Mouse (Mus musculus): ENCODE measurements around the gene Ahsg. TPM values are rescaled to one million over a fixed set of nuclear protein-coding genes. Genes with fewer than 3 reads are reported as not detected.

Gene Ahsg
- polyA plus RNA-seq, 1 experiment from 2014 or later, result not detected

GRCm38 (mm10) chr16:22896618-22897017 is 5.5 kb downstream of the Ahsg start:
- Histone ChIP-seq H3K9me3 (ENCODE audit: control insufficient read depth, low read length) (no peaks in the 10 kb centered on the region), H3K27ac (replicated peaks; ENCODE audit: low read depth, low read length) (no peak overlapping the region), H3K4me1 (ENCODE audit: control insufficient read depth, insufficient read depth, low read length) (no peaks in the 10 kb centered on the region), H3K9ac (replicated peaks; ENCODE audit: low read length) (no peak overlapping the region), H3K36me3 (ENCODE audit: control insufficient read depth, insufficient read depth, low read length) (no peaks in the 10 kb centered on the region), H3K4me3 (replicated peaks; ENCODE audit: low read depth, low read length) (no peak overlapping the region), H3K4me2 (ENCODE audit: low read length) (no peak overlapping the region), H3K27me3 (ENCODE audit: control insufficient read depth, insufficient read depth, low read length) (no peaks in the 10 kb centered on the region)
- DNase-seq (no peak), ATAC-seq (ENCODE audit: low FRiP score, low TSS enrichment) (no peak)
- 65% methylated on average over 2 of the region's 2 CpGs for WGBS

GRCm38 (mm10) chr16:22899346-22899745 is 8.3 kb downstream of the Ahsg start:
- Histone ChIP-seq H3K27ac (replicated peaks; ENCODE audit: low read depth, low read length) (no peak overlapping the region), H3K27me3 (ENCODE audit: control insufficient read depth, insufficient read depth, low read length) (no peaks in the 10 kb centered on the region), H3K4me3 (replicated peaks; ENCODE audit: low read depth, low read length) (no peak overlapping the region), H3K4me2 (ENCODE audit: low read length) (no peak overlapping the region), H3K36me3 (ENCODE audit: control insufficient read depth, insufficient read depth, low read length) (no peaks in the 10 kb centered on the region), H3K9ac (replicated peaks; ENCODE audit: low read length) (no peak overlapping the region), H3K9me3 (ENCODE audit: control insufficient read depth, low read length) (no peaks in the 10 kb centered on the region), H3K4me1 (ENCODE audit: control insufficient read depth, insufficient read depth, low read length) (no peaks in the 10 kb centered on the region)
- 62% methylated on average over 5 of the region's 5 CpGs for WGBS
- ATAC-seq (ENCODE audit: low FRiP score, low TSS enrichment), result no peak
- DNase-seq, result no peak

- Histone ChIP-seq H3K9ac (replicated peaks; ENCODE audit: low read length) (no peak overlapping the region), H3K36me3 (ENCODE audit: control insufficient read depth, insufficient read depth, low read length) (no peaks in the 10 kb centered on the region), H3K4me3 (replicated peaks; ENCODE audit: low read depth, low read length) (no peak overlapping the region), H3K27me3 (ENCODE audit: control insufficient read depth, insufficient read depth, low read length) (no peaks in the 10 kb centered on the region), H3K27ac (replicated peaks; ENCODE audit: low read depth, low read length) (no peak overlapping the region), H3K4me2 (ENCODE audit: low read length) (no peak overlapping the region), H3K9me3 (ENCODE audit: control insufficient read depth, low read length) (no peaks in the 10 kb centered on the region), H3K4me1 (ENCODE audit: control insufficient read depth, insufficient read depth, low read length) (no peaks in the 10 kb centered on the region)
- WGBS, result 87% methylated on average over 10 of the region's 10 CpGs
- DNase-seq (no peak), ATAC-seq (ENCODE audit: low FRiP score, low TSS enrichment) (no peak)
Measured at GRCm38 (mm10) chr16:22899866-22900570, 8.9 kb downstream of the Ahsg start.

- ATAC-seq (ENCODE audit: low FRiP score, low TSS enrichment) (no peak), DNase-seq (no peak)
- Histone ChIP-seq H3K4me3 (replicated peaks; ENCODE audit: low read depth, low read length) (no peak overlapping the region), H3K9ac (replicated peaks; ENCODE audit: low read length) (no peak overlapping the region), H3K27ac (replicated peaks; ENCODE audit: low read depth, low read length) (no peak overlapping the region), H3K4me1 (ENCODE audit: control insufficient read depth, insufficient read depth, low read length) (no peaks in the 10 kb centered on the region), H3K9me3 (ENCODE audit: control insufficient read depth, low read length) (no peaks in the 10 kb centered on the region), H3K27me3 (ENCODE audit: control insufficient read depth, insufficient read depth, low read length) (no peaks in the 10 kb centered on the region), H3K36me3 (ENCODE audit: control insufficient read depth, insufficient read depth, low read length) (no peaks in the 10 kb centered on the region), H3K4me2 (ENCODE audit: low read length) (no peak overlapping the region)
- WGBS, result 91% methylated on average over 3 of the region's 3 CpGs
Measured at GRCm38 (mm10) chr16:22901326-22901725, 10.2 kb downstream of the Ahsg start.

GRCm38 (mm10) chr16:22909290-22909689 is 18.2 kb downstream of the Ahsg start:
- ATAC-seq (ENCODE audit: low FRiP score, low TSS enrichment) (no peak), DNase-seq (no peak)
- Histone ChIP-seq H3K27ac (replicated peaks; ENCODE audit: low read depth, low read length) (no peak overlapping the region), H3K9ac (replicated peaks; ENCODE audit: low read length) (no peak overlapping the region), H3K27me3 (ENCODE audit: control insufficient read depth, insufficient read depth, low read length) (no peaks in the 10 kb centered on the region), H3K4me2 (ENCODE audit: low read length) (no peak overlapping the region), H3K36me3 (ENCODE audit: control insufficient read depth, insufficient read depth, low read length) (no peaks in the 10 kb centered on the region), H3K9me3 (ENCODE audit: control insufficient read depth, low read length) (no peaks in the 10 kb centered on the region), H3K4me3 (replicated peaks; ENCODE audit: low read depth, low read length) (no peak overlapping the region), H3K4me1 (ENCODE audit: control insufficient read depth, insufficient read depth, low read length) (no peaks in the 10 kb centered on the region)
- WGBS, result 92% methylated on average over 6 of the region's 6 CpGs

GRCm38 (mm10) chr16:22911986-22912385 is 20.9 kb downstream of the Ahsg start:
- Histone ChIP-seq H3K9ac (replicated peaks; ENCODE audit: low read length) (no peak overlapping the region), H3K4me2 (ENCODE audit: low read length) (no peak overlapping the region), H3K4me1 (ENCODE audit: control insufficient read depth, insufficient read depth, low read length) (no peaks in the 10 kb centered on the region), H3K27me3 (ENCODE audit: control insufficient read depth, insufficient read depth, low read length) (no peaks in the 10 kb centered on the region), H3K36me3 (ENCODE audit: control insufficient read depth, insufficient read depth, low read length) (no peaks in the 10 kb centered on the region), H3K4me3 (replicated peaks; ENCODE audit: low read depth, low read length) (no peak overlapping the region), H3K9me3 (ENCODE audit: control insufficient read depth, low read length) (no peaks in the 10 kb centered on the region), H3K27ac (replicated peaks; ENCODE audit: low read depth, low read length) (no peak overlapping the region)
- 81% methylated on average over 3 of the region's 3 CpGs for WGBS
- ATAC-seq (ENCODE audit: low FRiP score, low TSS enrichment) (no peak), DNase-seq (no peak)

GRCm38 (mm10) chr16:22912886-22913285 is 21.8 kb downstream of the Ahsg start:
- DNase-seq (no peak), ATAC-seq (ENCODE audit: low FRiP score, low TSS enrichment) (no peak)
- Histone ChIP-seq H3K4me2 (ENCODE audit: low read length) (no peak overlapping the region), H3K9me3 (ENCODE audit: control insufficient read depth, low read length) (no peaks in the 10 kb centered on the region), H3K9ac (replicated peaks; ENCODE audit: low read length) (no peak overlapping the region), H3K27ac (replicated peaks; ENCODE audit: low read depth, low read length) (no peak overlapping the region), H3K4me1 (ENCODE audit: control insufficient read depth, insufficient read depth, low read length) (no peaks in the 10 kb centered on the region), H3K4me3 (replicated peaks; ENCODE audit: low read depth, low read length) (no peak overlapping the region), H3K27me3 (ENCODE audit: control insufficient read depth, insufficient read depth, low read length) (no peaks in the 10 kb centered on the region), H3K36me3 (ENCODE audit: control insufficient read depth, insufficient read depth, low read length) (no peaks in the 10 kb centered on the region)
- WGBS, result 85% methylated on average over 6 of the region's 6 CpGs

GRCm38 (mm10) chr16:22914276-22914675 is 23.2 kb downstream of the Ahsg start:
- Histone ChIP-seq H3K36me3 (ENCODE audit: control insufficient read depth, insufficient read depth, low read length) (no peaks in the 10 kb centered on the region), H3K4me3 (replicated peaks; ENCODE audit: low read depth, low read length) (no peak overlapping the region), H3K27ac (replicated peaks; ENCODE audit: low read depth, low read length) (no peak overlapping the region), H3K4me2 (ENCODE audit: low read length) (no peak overlapping the region), H3K9ac (replicated peaks; ENCODE audit: low read length) (no peak overlapping the region), H3K27me3 (ENCODE audit: control insufficient read depth, insufficient read depth, low read length) (no peaks in the 10 kb centered on the region), H3K4me1 (ENCODE audit: control insufficient read depth, insufficient read depth, low read length) (no peaks in the 10 kb centered on the region), H3K9me3 (ENCODE audit: control insufficient read depth, low read length) (no peaks in the 10 kb centered on the region)
- DNase-seq, result no peak
- no peak for ATAC-seq (ENCODE audit: low FRiP score, low TSS enrichment)

- ATAC-seq (ENCODE audit: low FRiP score, low TSS enrichment) (no peak), DNase-seq (no peak)
- no peak within 1 kb of the TSS for H3K27ac ChIP-seq (replicated peaks; ENCODE audit: low read depth, low read length)
- H3K27me3 ChIP-seq (ENCODE audit: control insufficient read depth, insufficient read depth, low read length), result no peaks in the 10 kb centered on the region
- H3K36me3 ChIP-seq (ENCODE audit: control insufficient read depth, insufficient read depth, low read length), result no peaks in the 10 kb centered on the region
- 89% methylated on average over 5 of the region's 5 CpGs for WGBS
- no peak within 1 kb of the TSS for H3K4me3 ChIP-seq (replicated peaks; ENCODE audit: low read depth, low read length)
- no peak within 1 kb of the TSS for H3K4me2 ChIP-seq (ENCODE audit: low read length)
- H3K4me1 ChIP-seq (ENCODE audit: control insufficient read depth, insufficient read depth, low read length), result no peaks in the 10 kb centered on the region
- H3K9ac ChIP-seq (replicated peaks; ENCODE audit: low read length), result no peak within 1 kb of the TSS
- H3K9me3 ChIP-seq (ENCODE audit: control insufficient read depth, low read length), result no peaks in the 10 kb centered on the region
Measured at GRCm38 (mm10) chr16:22918034-22918433, 27.0 kb downstream of the Ahsg start, which contains the start of gene Fetub. Fetub (plus strand) TSS chr16:22918334.
